Mouse (Mus musculus): ENCODE results near the gene Pcyt1a. TPM values are rescaled to one million over a fixed set of nuclear protein-coding genes. Genes with fewer than 3 reads are reported as not detected.
"Not testable (repeated sequence)": the region's sequence is repeated elsewhere in the genome, so short reads cannot be mapped to it uniquely, and the experiment has no call there.

The Pcyt1a gene
- polyA plus RNA-seq, 1 experiment = 14.6 TPM

DNA sequence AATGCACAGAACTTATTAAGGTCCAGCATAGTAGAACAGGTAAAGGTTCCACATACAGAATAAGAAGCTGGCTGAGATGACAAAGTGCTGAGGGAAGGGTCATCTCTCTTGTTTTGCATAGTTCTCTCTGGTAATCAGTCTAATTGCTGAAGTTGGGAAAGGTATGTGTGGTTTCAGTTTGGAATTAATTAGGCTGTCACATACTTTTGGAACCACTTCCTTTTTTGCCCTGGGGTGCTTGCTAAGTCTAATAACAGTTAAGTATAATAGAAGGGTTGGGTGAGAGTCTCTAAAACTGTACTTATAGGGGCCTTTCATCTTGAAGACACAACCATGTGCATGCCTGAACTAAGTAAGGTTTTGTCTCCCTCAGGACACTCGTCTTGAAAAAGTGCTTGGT, 5.9 kb downstream of the Pcyt1a start:
- Histone ChIP-seq H3K4me3 (ENCODE audit: low read depth, low read length) (no peak overlapping the region), H3K9me3 (replicated peaks; ENCODE audit: control insufficient read depth, insufficient read depth, low read length, poor library complexity, severe bottlenecking) (no peaks in the 10 kb centered on the region), H3K27ac (ENCODE audit: insufficient read depth, low read length) (no peak overlapping the region), H3K9ac (ENCODE audit: low read depth, poor library complexity, severe bottlenecking) (no peak overlapping the region), H3K27me3 (ENCODE audit: control insufficient read depth, insufficient read depth, low read length, poor library complexity, severe bottlenecking) (no peaks in the 10 kb centered on the region), H3K36me3 (ENCODE audit: control insufficient read depth, insufficient read depth, low read length, poor library complexity, severe bottlenecking) (no peaks in the 10 kb centered on the region), H3K4me1 (ENCODE audit: control insufficient read depth, insufficient read depth, low read length) (no peaks in the 10 kb centered on the region)
- no peak for TF ChIP-seq EP300 (IDR thresholded peaks at IDR 0.05; ENCODE audit: insufficient read depth, low read depth, low read length)
- TF ChIP-seq CTCF (IDR thresholded peaks at IDR 0.05; ENCODE audit: low read depth, low read length) = no peak
- TF ChIP-seq POLR2A (IDR thresholded peaks at IDR 0.05; ENCODE audit: insufficient read depth, low read length) = no peak

DNA sequence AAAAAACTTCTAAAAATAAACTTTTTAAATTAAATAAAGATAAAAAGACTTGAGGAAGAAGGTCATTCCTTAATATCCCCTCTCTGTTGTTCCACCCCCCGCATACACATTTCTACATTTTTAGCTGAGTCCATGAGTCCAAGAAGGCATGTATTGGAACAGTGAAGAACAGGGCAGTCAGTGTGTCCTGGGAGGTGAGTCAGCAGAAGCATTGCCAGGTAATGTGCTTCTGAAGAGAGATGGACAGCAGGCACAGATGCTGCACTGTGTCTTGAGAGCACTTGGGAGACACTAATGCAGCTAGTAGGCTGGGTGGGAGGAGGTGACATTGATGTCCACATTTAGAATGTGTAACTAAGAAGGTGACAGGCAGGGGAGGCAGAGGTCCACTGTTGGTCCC, 6.5 kb downstream of the Pcyt1a start:
- no peaks in the 10 kb centered on the region for H3K4me1 ChIP-seq (ENCODE audit: control insufficient read depth, insufficient read depth, low read length)
- no peak overlapping the region for H3K4me3 ChIP-seq (ENCODE audit: low read depth, low read length)
- no peak overlapping the region for H3K9ac ChIP-seq (ENCODE audit: low read depth, poor library complexity, severe bottlenecking)
- H3K27me3 ChIP-seq (ENCODE audit: control insufficient read depth, insufficient read depth, low read length, poor library complexity, severe bottlenecking) = no peaks in the 10 kb centered on the region
- no peak for TF ChIP-seq CTCF (IDR thresholded peaks at IDR 0.05; ENCODE audit: low read depth, low read length)
- no peak for TF ChIP-seq EP300 (IDR thresholded peaks at IDR 0.05; ENCODE audit: insufficient read depth, low read depth, low read length)
- TF ChIP-seq POLR2A (IDR thresholded peaks at IDR 0.05; ENCODE audit: insufficient read depth, low read length) = no peak
- H3K9me3 ChIP-seq (replicated peaks; ENCODE audit: control insufficient read depth, insufficient read depth, low read length, poor library complexity, severe bottlenecking) = no peaks in the 10 kb centered on the region
- no peak overlapping the region for H3K27ac ChIP-seq (ENCODE audit: insufficient read depth, low read length)
- H3K36me3 ChIP-seq (ENCODE audit: control insufficient read depth, insufficient read depth, low read length, poor library complexity, severe bottlenecking) = no peaks in the 10 kb centered on the region

DNA sequence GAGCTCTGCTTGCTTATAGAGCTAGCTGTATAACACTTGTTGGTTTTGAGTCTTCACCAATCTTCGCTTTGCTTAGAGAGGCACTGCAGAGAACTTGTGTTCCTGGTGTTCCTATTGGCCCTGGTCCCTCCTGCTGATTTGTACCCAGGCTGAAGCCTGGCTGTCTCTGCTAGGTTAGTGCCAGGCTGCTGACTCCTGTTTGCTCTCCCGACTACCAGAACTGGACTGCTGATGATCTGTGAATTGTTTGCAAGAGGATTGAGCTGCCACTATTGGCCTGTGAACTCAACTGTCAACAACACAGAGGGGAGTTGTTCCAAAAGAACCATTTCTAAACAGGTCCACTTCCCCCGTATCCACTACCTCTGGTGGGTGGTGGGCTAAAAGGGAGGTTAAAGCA, 10.7 kb downstream of the Pcyt1a start:
- Histone ChIP-seq H3K4me1 (ENCODE audit: control insufficient read depth, insufficient read depth, low read length) (no peaks in the 10 kb centered on the region), H3K27me3 (ENCODE audit: control insufficient read depth, insufficient read depth, low read length, poor library complexity, severe bottlenecking) (no peaks in the 10 kb centered on the region), H3K4me3 (ENCODE audit: low read depth, low read length) (no peak overlapping the region), H3K27ac (ENCODE audit: insufficient read depth, low read length) (no peak overlapping the region), H3K9me3 (replicated peaks; ENCODE audit: control insufficient read depth, insufficient read depth, low read length, poor library complexity, severe bottlenecking) (no peaks in the 10 kb centered on the region; the same call in 1 of the 2 replicates), H3K36me3 (ENCODE audit: control insufficient read depth, insufficient read depth, low read length, poor library complexity, severe bottlenecking) (no peaks in the 10 kb centered on the region), H3K9ac (ENCODE audit: low read depth, poor library complexity, severe bottlenecking) (no peak overlapping the region)
- TF ChIP-seq POLR2A (IDR thresholded peaks at IDR 0.05; ENCODE audit: insufficient read depth, low read length) (no peak), EP300 (IDR thresholded peaks at IDR 0.05; ENCODE audit: insufficient read depth, low read depth, low read length) (no peak), CTCF (IDR thresholded peaks at IDR 0.05; ENCODE audit: low read depth, low read length) (no peak)

DNA sequence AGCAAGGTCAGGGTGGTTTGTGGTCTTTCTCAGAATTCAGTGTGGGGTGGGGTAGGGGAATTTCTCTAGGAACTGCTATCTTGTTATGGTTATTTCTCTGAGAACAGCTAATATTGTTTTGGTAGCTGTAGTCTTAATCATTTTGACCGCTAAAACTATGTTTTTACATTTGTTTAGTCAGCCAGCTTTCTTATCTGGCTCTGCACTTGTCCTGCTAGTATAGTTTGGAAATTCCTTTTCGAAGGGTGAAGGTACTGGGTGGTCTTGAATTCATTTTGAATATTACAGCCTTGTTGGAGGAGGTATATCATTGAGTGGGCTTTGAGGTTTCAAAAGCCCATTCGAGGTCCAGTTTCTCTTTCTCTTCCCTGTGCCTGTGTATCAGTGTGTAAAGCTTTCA, 13.9 kb downstream of the Pcyt1a start:
- not testable (repeated sequence) for H3K36me3 ChIP-seq (ENCODE audit: control insufficient read depth, insufficient read depth, low read length, poor library complexity, severe bottlenecking); H3K9me3 ChIP-seq (replicated peaks; ENCODE audit: control insufficient read depth, insufficient read depth, low read length, poor library complexity, severe bottlenecking); H3K4me3 ChIP-seq (ENCODE audit: low read depth, low read length); H3K27ac ChIP-seq (ENCODE audit: insufficient read depth, low read length); H3K27me3 ChIP-seq (ENCODE audit: control insufficient read depth, insufficient read depth, low read length, poor library complexity, severe bottlenecking); H3K9ac ChIP-seq (ENCODE audit: low read depth, poor library complexity, severe bottlenecking); H3K4me1 ChIP-seq (ENCODE audit: control insufficient read depth, insufficient read depth, low read length)

DNA sequence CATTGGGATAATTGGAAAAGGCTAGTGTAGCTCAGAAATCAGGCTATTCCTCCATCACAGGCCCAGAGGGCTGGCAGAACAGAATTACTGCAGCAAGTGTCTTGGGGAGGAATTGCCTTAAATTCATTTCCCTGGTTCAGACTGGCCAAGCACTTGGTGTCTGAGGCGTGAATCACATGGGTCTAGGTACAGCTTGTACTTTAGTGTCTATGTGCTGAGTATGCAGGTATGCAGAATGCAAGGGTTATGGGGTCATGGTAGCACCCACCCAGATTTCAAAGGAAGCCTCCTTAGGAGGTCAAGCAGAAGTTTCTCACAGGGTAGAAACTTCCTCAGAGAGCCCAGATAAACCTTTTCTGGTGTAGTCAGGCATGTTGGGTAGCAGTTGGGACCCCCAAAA, 14.8 kb downstream of the Pcyt1a start:
- Histone ChIP-seq H3K27me3 (ENCODE audit: control insufficient read depth, insufficient read depth, low read length, poor library complexity, severe bottlenecking) (no peaks in the 10 kb centered on the region), H3K4me3 (ENCODE audit: low read depth, low read length) (no peak overlapping the region), H3K36me3 (ENCODE audit: control insufficient read depth, insufficient read depth, low read length, poor library complexity, severe bottlenecking) (no peaks in the 10 kb centered on the region), H3K27ac (ENCODE audit: insufficient read depth, low read length) (no peak overlapping the region), H3K4me1 (ENCODE audit: control insufficient read depth, insufficient read depth, low read length) (peaks cover 3% of the 10 kb centered on the region), H3K9me3 (replicated peaks; ENCODE audit: control insufficient read depth, insufficient read depth, low read length, poor library complexity, severe bottlenecking) (no peaks in the 10 kb centered on the region; the same call in 1 of the 2 replicates), H3K9ac (ENCODE audit: low read depth, poor library complexity, severe bottlenecking) (no peak overlapping the region)
- TF ChIP-seq CTCF (IDR thresholded peaks at IDR 0.05; ENCODE audit: low read depth, low read length) (no peak), EP300 (IDR thresholded peaks at IDR 0.05; ENCODE audit: insufficient read depth, low read depth, low read length) (no peak), POLR2A (IDR thresholded peaks at IDR 0.05; ENCODE audit: insufficient read depth, low read length) (no peak)

DNA sequence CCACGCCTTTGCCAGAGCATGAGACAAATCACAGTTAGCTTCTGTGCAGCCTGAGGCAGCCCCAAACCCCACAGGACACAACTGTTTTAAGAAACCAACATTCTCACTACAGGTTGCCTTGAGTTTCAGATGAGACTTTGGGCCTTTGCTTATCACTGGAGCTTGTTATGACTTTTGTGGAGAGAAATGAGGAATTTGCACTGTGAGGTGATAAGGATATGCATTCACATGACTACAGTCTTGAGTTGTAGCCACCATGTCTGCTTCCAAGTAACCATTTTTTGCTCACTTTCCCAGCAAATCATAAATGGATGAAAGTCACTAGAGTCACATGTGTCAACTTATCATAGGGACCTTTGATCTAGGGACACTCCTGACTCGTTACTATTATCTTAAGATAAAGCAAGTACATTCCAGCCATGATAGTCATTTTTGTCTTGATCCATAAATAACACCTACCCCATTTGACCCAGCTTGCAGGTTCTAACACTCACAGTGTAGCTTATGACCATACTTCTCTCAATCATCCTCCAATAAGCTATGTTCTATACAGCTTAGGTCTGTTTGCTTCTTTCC, 15.9 kb downstream of the Pcyt1a start:
- Histone ChIP-seq H3K4me3 (ENCODE audit: low read depth, low read length) (no peak overlapping the region), H3K27ac (ENCODE audit: insufficient read depth, low read length) (no peak overlapping the region), H3K4me1 (ENCODE audit: control insufficient read depth, insufficient read depth, low read length) (peaks cover 3% of the 10 kb centered on the region), H3K9me3 (replicated peaks; ENCODE audit: control insufficient read depth, insufficient read depth, low read length, poor library complexity, severe bottlenecking) (no peaks in the 10 kb centered on the region; the same call in 1 of the 2 replicates), H3K9ac (ENCODE audit: low read depth, poor library complexity, severe bottlenecking) (no peak overlapping the region), H3K36me3 (ENCODE audit: control insufficient read depth, insufficient read depth, low read length, poor library complexity, severe bottlenecking) (no peaks in the 10 kb centered on the region), H3K27me3 (ENCODE audit: control insufficient read depth, insufficient read depth, low read length, poor library complexity, severe bottlenecking) (no peaks in the 10 kb centered on the region)
- TF ChIP-seq CTCF (IDR thresholded peaks at IDR 0.05; ENCODE audit: low read depth, low read length) (no peak), POLR2A (IDR thresholded peaks at IDR 0.05; ENCODE audit: insufficient read depth, low read length) (no peak)
